Mouse (Mus musculus): Measurements from ENCODE around the gene Fam107b. TPM values are rescaled to one million over a fixed set of nuclear protein-coding genes. Genes with fewer than 3 reads are reported as not detected.

The Fam107b gene
- total RNA-seq, 1 experiment = 15.0 TPM

GRCm38 (mm10) chr2:3590086-3590915 lies 20.0 kb downstream of the Fam107b start:
- Histone ChIP-seq H3K4me1 (ENCODE audit: control insufficient read depth in 2 of 2, insufficient read depth in 2 of 2, low read length in 2 of 2, poor library complexity in 1 of 2) (no peaks in the 10 kb centered on the region), H3K9ac (ENCODE audit: insufficient read depth, low read depth, low read length, poor library complexity, severe bottlenecking) (no peak overlapping the region), H3K36me3 (ENCODE audit: control insufficient read depth, insufficient read depth, low read length, poor library complexity, severe bottlenecking) (no peaks in the 10 kb centered on the region), H3K9me3 (ENCODE audit: control insufficient read depth, insufficient read depth, low read depth, low read length) (no peaks in the 10 kb centered on the region), H3K4me3 (ENCODE audit: insufficient read depth in 1 of 2, low read depth in 1 of 2, low read length in 2 of 2, poor library complexity in 1 of 2, severe bottlenecking in 1 of 2) (no peak overlapping the region), H3K27ac (ENCODE audit: insufficient read depth, low read depth, low read length, poor library complexity, severe bottlenecking) (no peak overlapping the region)
- in situ Hi-C loops (cut with MboI; ENCODE audit: low sequenced_read_pairs in 2 of 2, unreplicated experiment in 2 of 2) = no loop called here
- no peak for DNase-seq (ENCODE audit: low read depth, low spot score)
- TF ChIP-seq ZC3H11A (IDR thresholded peaks at IDR 0.05; ENCODE audit: borderline replicate concordance, low read depth, low read length) (no peak), HCFC1 (IDR thresholded peaks at IDR 0.05; ENCODE audit: borderline replicate concordance, insufficient read depth, low read length) (no peak), MAFK (IDR thresholded peaks at IDR 0.05; ENCODE audit: insufficient read depth, low read depth, low read length) (no peak), CHD2 (IDR thresholded peaks at IDR 0.05; ENCODE audit: low read depth, low read length) (no peak), ZNF384 (IDR thresholded peaks at IDR 0.05; ENCODE audit: low read depth, low read length) (no peak)

GRCm38 (mm10) chr2:3590916-3591197 lies 20.6 kb downstream of the Fam107b start:
- Histone ChIP-seq H3K4me1 (ENCODE audit: control insufficient read depth in 2 of 2, insufficient read depth in 2 of 2, low read length in 2 of 2, poor library complexity in 1 of 2) (no peaks in the 10 kb centered on the region), H3K4me3 (ENCODE audit: insufficient read depth in 1 of 2, low read depth in 1 of 2, low read length in 2 of 2, poor library complexity in 1 of 2, severe bottlenecking in 1 of 2) (no peak overlapping the region), H3K27ac (ENCODE audit: insufficient read depth, low read depth, low read length, poor library complexity, severe bottlenecking) (no peak overlapping the region), H3K9me3 (ENCODE audit: control insufficient read depth, insufficient read depth, low read depth, low read length) (no peaks in the 10 kb centered on the region), H3K36me3 (ENCODE audit: control insufficient read depth, insufficient read depth, low read length, poor library complexity, severe bottlenecking) (no peaks in the 10 kb centered on the region), H3K9ac (ENCODE audit: insufficient read depth, low read depth, low read length, poor library complexity, severe bottlenecking) (no peak overlapping the region)
- TF ChIP-seq HCFC1 (IDR thresholded peaks at IDR 0.05; ENCODE audit: borderline replicate concordance, insufficient read depth, low read length) = no peak
- no peak for TF ChIP-seq ZNF384 (IDR thresholded peaks at IDR 0.05; ENCODE audit: low read depth, low read length)
- TF ChIP-seq ZC3H11A (IDR thresholded peaks at IDR 0.05; ENCODE audit: borderline replicate concordance, low read depth, low read length) = no peak
- TF ChIP-seq MAFK (IDR thresholded peaks at IDR 0.05; ENCODE audit: insufficient read depth, low read depth, low read length) = no peak
- TF ChIP-seq CHD2 (IDR thresholded peaks at IDR 0.05; ENCODE audit: low read depth, low read length) = no peak
- DNase-seq (ENCODE audit: low read depth, low spot score) = no peak
- in situ Hi-C loops (cut with MboI; ENCODE audit: low sequenced_read_pairs in 2 of 2, unreplicated experiment in 2 of 2) = no loop called here

- in situ Hi-C loops (cut with MboI; ENCODE audit: low sequenced_read_pairs in 2 of 2, unreplicated experiment in 2 of 2) = no loop called here
- no peak overlapping the region for H3K9ac ChIP-seq (ENCODE audit: insufficient read depth, low read depth, low read length, poor library complexity, severe bottlenecking)
Observed at GRCm38 (mm10) chr2:3594663-3595318, 24.5 kb downstream of the Fam107b start.

GRCm38 (mm10) chr2:3600421-3600820 lies 30.1 kb downstream of the Fam107b start:
- no peak for DNase-seq (ENCODE audit: low read depth, low spot score)
- no peaks in the 10 kb centered on the region for H3K9me3 ChIP-seq (ENCODE audit: control insufficient read depth, insufficient read depth, low read depth, low read length)
- in situ Hi-C loops (cut with MboI; ENCODE audit: low sequenced_read_pairs in 2 of 2, unreplicated experiment in 2 of 2) = no loop called here
- TF ChIP-seq ZC3H11A (IDR thresholded peaks at IDR 0.05; ENCODE audit: borderline replicate concordance, low read depth, low read length) (no peak), HCFC1 (IDR thresholded peaks at IDR 0.05; ENCODE audit: borderline replicate concordance, insufficient read depth, low read length) (no peak), CHD2 (IDR thresholded peaks at IDR 0.05; ENCODE audit: low read depth, low read length) (no peak), ZNF384 (IDR thresholded peaks at IDR 0.05; ENCODE audit: low read depth, low read length) (no peak), MAFK (IDR thresholded peaks at IDR 0.05; ENCODE audit: insufficient read depth, low read depth, low read length) (no peak)
- no peaks in the 10 kb centered on the region for H3K36me3 ChIP-seq (ENCODE audit: control insufficient read depth, insufficient read depth, low read length, poor library complexity, severe bottlenecking)
- H3K4me1 ChIP-seq (ENCODE audit: control insufficient read depth in 2 of 2, insufficient read depth in 2 of 2, low read length in 2 of 2, poor library complexity in 1 of 2) = no peaks in the 10 kb centered on the region
- H3K4me3 ChIP-seq (ENCODE audit: insufficient read depth in 1 of 2, low read depth in 1 of 2, low read length in 2 of 2, poor library complexity in 1 of 2, severe bottlenecking in 1 of 2) = no peak overlapping the region
- no peak overlapping the region for H3K27ac ChIP-seq (ENCODE audit: insufficient read depth, low read depth, low read length, poor library complexity, severe bottlenecking)
- no peak overlapping the region for H3K9ac ChIP-seq (ENCODE audit: insufficient read depth, low read depth, low read length, poor library complexity, severe bottlenecking)

More at GRCm38 (mm10) chr2:3594663-3595318, 24.5 kb downstream of the Fam107b start:
- H3K27ac ChIP-seq (ENCODE audit: insufficient read depth, low read depth, low read length, poor library complexity, severe bottlenecking) = no peak overlapping the region
- DNase-seq (ENCODE audit: low read depth, low spot score) = no peak
- H3K9me3 ChIP-seq (ENCODE audit: control insufficient read depth, insufficient read depth, low read depth, low read length) = no peaks in the 10 kb centered on the region
- TF ChIP-seq HCFC1 (IDR thresholded peaks at IDR 0.05; ENCODE audit: borderline replicate concordance, insufficient read depth, low read length) (no peak), CHD2 (IDR thresholded peaks at IDR 0.05; ENCODE audit: low read depth, low read length) (no peak), ZC3H11A (IDR thresholded peaks at IDR 0.05; ENCODE audit: borderline replicate concordance, low read depth, low read length) (no peak), ZNF384 (IDR thresholded peaks at IDR 0.05; ENCODE audit: low read depth, low read length) (no peak), MAFK (IDR thresholded peaks at IDR 0.05; ENCODE audit: insufficient read depth, low read depth, low read length) (no peak)
- H3K36me3 ChIP-seq (ENCODE audit: control insufficient read depth, insufficient read depth, low read length, poor library complexity, severe bottlenecking) = no peaks in the 10 kb centered on the region
- no peaks in the 10 kb centered on the region for H3K4me1 ChIP-seq (ENCODE audit: control insufficient read depth in 2 of 2, insufficient read depth in 2 of 2, low read length in 2 of 2, poor library complexity in 1 of 2)
- H3K4me3 ChIP-seq (ENCODE audit: insufficient read depth in 1 of 2, low read depth in 1 of 2, low read length in 2 of 2, poor library complexity in 1 of 2, severe bottlenecking in 1 of 2) = no peak overlapping the region
